Mouse (Mus musculus): ENCODE data around the gene Umad1. TPM values are rescaled to one million over a fixed set of nuclear protein-coding genes. Genes with fewer than 3 reads are reported as not detected.

Umad1 gene
- 24.8 and 30.3 TPM in 2 replicates for polyA plus RNA-seq (2016; fragmentation: Nextera tagmentation; extraction: Ambion mirVana)

GRCm38 (mm10) chr6:8259004-8259666 lies at the start of gene Umad1, which contains the start of the genes Rpa3 and Gm45062:
Gene Umad1 (plus strand): TSS chr6:8259288.
Gene Rpa3 (minus strand): TSS chr6:8259173.
Gene Gm45062 (plus strand): TSS chr6:8259450.
- no peaks in the 10 kb centered on the region for H3K9me3 ChIP-seq
- peak within 1 kb of the TSS; percentile 80 for H3K4me3 ChIP-seq
- DNase-seq (ENCODE audit: low spot score) = peak; percentile 99
- peaks cover 10% of the 10 kb centered on the region; the same call in 1 of the 2 replicates for H3K36me3 ChIP-seq
- H3K27me3 ChIP-seq (ENCODE audit: insufficient read depth, poor library complexity, severe bottlenecking) = no peaks in the 10 kb centered on the region
- under 1% methylated on average over 64 of the region's 64 CpGs for WGBS
- H3K27ac ChIP-seq = peak within 1 kb of the TSS; percentile 91
- H3K4me1 ChIP-seq = peaks cover 4% of the 10 kb centered on the region; the same call in 1 of the 2 replicates

GRCm38 (mm10) chr6:8209866-8210186 lies 49.3 kb upstream of the Umad1 start:
- WGBS = 14% methylated on average over 10 of the region's 10 CpGs
- no peaks in the 10 kb centered on the region for H3K9me3 ChIP-seq
- H3K27me3 ChIP-seq (ENCODE audit: insufficient read depth, poor library complexity, severe bottlenecking) = no peaks in the 10 kb centered on the region
- H3K27ac ChIP-seq = peak overlapping the region; percentile 99
- H3K36me3 ChIP-seq = peaks cover 6% of the 10 kb centered on the region
- no peak for DNase-seq (ENCODE audit: low spot score)
- peaks cover 8% of the 10 kb centered on the region; the same call in 1 of the 2 replicates for H3K4me1 ChIP-seq
- H3K4me3 ChIP-seq = peak overlapping the region; percentile 89

- no peak overlapping the region for H3K27ac ChIP-seq
- peaks cover 8% of the 10 kb centered on the region; the same call in 1 of the 2 replicates for H3K4me1 ChIP-seq
- no peak for DNase-seq (ENCODE audit: low spot score)
- H3K9me3 ChIP-seq = no peaks in the 10 kb centered on the region
- WGBS = 94% methylated on average over 3 of the region's 3 CpGs
- H3K36me3 ChIP-seq = peaks cover 14% of the 10 kb centered on the region
- H3K27me3 ChIP-seq (ENCODE audit: insufficient read depth, poor library complexity, severe bottlenecking) = no peaks in the 10 kb centered on the region
- H3K4me3 ChIP-seq = peak overlapping the region; percentile 89
Observed at GRCm38 (mm10) chr6:8210661-8211060, 48.4 kb upstream of the Umad1 start.

- Histone ChIP-seq H3K27me3 (ENCODE audit: insufficient read depth, poor library complexity, severe bottlenecking) (no peaks in the 10 kb centered on the region), H3K4me1 (no peaks in the 10 kb centered on the region), H3K4me3 (no peak overlapping the region), H3K27ac (no peak overlapping the region), H3K9me3 (no peaks in the 10 kb centered on the region), H3K36me3 (peaks cover 45% of the 10 kb centered on the region)
- WGBS = 83% methylated on average over 3 of the region's 3 CpGs
- no peak for DNase-seq (ENCODE audit: low spot score)
Observed at GRCm38 (mm10) chr6:8227035-8227434, 32.1 kb upstream of the Umad1 start.

- Histone ChIP-seq H3K27ac (no peak overlapping the region), H3K27me3 (ENCODE audit: insufficient read depth, poor library complexity, severe bottlenecking) (no peaks in the 10 kb centered on the region), H3K4me1 (no peaks in the 10 kb centered on the region), H3K4me3 (no peak overlapping the region), H3K36me3 (peaks cover 54% of the 10 kb centered on the region), H3K9me3 (no peaks in the 10 kb centered on the region)
- WGBS = 92% methylated on average over 3 of the region's 3 CpGs
- DNase-seq (ENCODE audit: low spot score) = no peak
Observed at GRCm38 (mm10) chr6:8228596-8228995, 30.5 kb upstream of the Umad1 start.

GRCm38 (mm10) chr6:8258316-8258715 lies 772 bp upstream of the Umad1 start:
- 11% methylated on average over 6 of the region's 6 CpGs for WGBS

GRCm38 (mm10) chr6:8259667-8260044 lies 568 bp downstream of the Umad1 start:
- no peaks in the 10 kb centered on the region for H3K9me3 ChIP-seq
- 1% methylated on average over 8 of the region's 8 CpGs for WGBS
- peak overlapping the region; percentile 80 for H3K4me3 ChIP-seq
- H3K4me1 ChIP-seq = peaks cover 4% of the 10 kb centered on the region; the same call in 1 of the 2 replicates
- no peaks in the 10 kb centered on the region for H3K27me3 ChIP-seq (ENCODE audit: insufficient read depth, poor library complexity, severe bottlenecking)
- DNase-seq (ENCODE audit: low spot score) = peak; percentile 80
- H3K36me3 ChIP-seq = peaks cover 6% of the 10 kb centered on the region; the same call in 1 of the 2 replicates
- peak overlapping the region; percentile 91 for H3K27ac ChIP-seq

More at GRCm38 (mm10) chr6:8258316-8258715, 772 bp upstream of the Umad1 start:
- Histone ChIP-seq H3K27me3 (ENCODE audit: insufficient read depth, poor library complexity, severe bottlenecking) (no peaks in the 10 kb centered on the region), H3K4me1 (peaks cover 4% of the 10 kb centered on the region; the same call in 1 of the 2 replicates), H3K36me3 (peaks cover 17% of the 10 kb centered on the region; the same call in 1 of the 2 replicates), H3K9me3 (no peaks in the 10 kb centered on the region), H3K4me3 (peak overlapping the region; percentile 80), H3K27ac (peak overlapping the region; percentile 91)
- DNase-seq (ENCODE audit: low spot score) = no peak

GRCm38 (mm10) chr6:8271047-8271446 lies 12.0 kb downstream of the Umad1 start:
- H3K36me3 ChIP-seq = 0 out of 2 replicates have a peak, but pooled peaks cover 4% of the 10 kb centered on the region
- H3K27ac ChIP-seq = no peak overlapping the region
- 0 out of 2 replicates have a peak, but pooled peaks cover 3% of the 10 kb centered on the region for H3K4me1 ChIP-seq
- no peak for DNase-seq (ENCODE audit: low spot score)
- WGBS = 88% methylated on average over 3 of the region's 3 CpGs
- no peaks in the 10 kb centered on the region for H3K27me3 ChIP-seq (ENCODE audit: insufficient read depth, poor library complexity, severe bottlenecking)
- H3K4me3 ChIP-seq = no peak overlapping the region
- no peaks in the 10 kb centered on the region for H3K9me3 ChIP-seq

- 27% methylated on average over 6 of the region's 6 CpGs for WGBS
- Histone ChIP-seq H3K4me3 (no peak overlapping the region), H3K27me3 (ENCODE audit: insufficient read depth, poor library complexity, severe bottlenecking) (no peaks in the 10 kb centered on the region), H3K9me3 (no peaks in the 10 kb centered on the region), H3K27ac (no peak overlapping the region), H3K4me1 (peaks cover 9% of the 10 kb centered on the region; the same call in 1 of the 2 replicates), H3K36me3 (peaks cover 8% of the 10 kb centered on the region; the same call in 1 of the 2 replicates)
- DNase-seq (ENCODE audit: low spot score) = no peak
Observed at GRCm38 (mm10) chr6:8274387-8275054, 15.4 kb downstream of the Umad1 start.

GRCm38 (mm10) chr6:8275098-8275497 lies 16.0 kb downstream of the Umad1 start:
- Histone ChIP-seq H3K9me3 (no peaks in the 10 kb centered on the region), H3K4me1 (peaks cover 9% of the 10 kb centered on the region; the same call in 1 of the 2 replicates), H3K4me3 (no peak overlapping the region), H3K27ac (no peak overlapping the region), H3K27me3 (ENCODE audit: insufficient read depth, poor library complexity, severe bottlenecking) (no peaks in the 10 kb centered on the region), H3K36me3 (peaks cover 8% of the 10 kb centered on the region; the same call in 1 of the 2 replicates)
- WGBS = 3% methylated on average over 1 of the region's 1 CpGs
- no peak for DNase-seq (ENCODE audit: low spot score)

GRCm38 (mm10) chr6:8276431-8276830 lies 17.3 kb downstream of the Umad1 start:
- no peaks in the 10 kb centered on the region for H3K9me3 ChIP-seq
- peaks cover 9% of the 10 kb centered on the region; the same call in 1 of the 2 replicates for H3K4me1 ChIP-seq
- no peak for DNase-seq (ENCODE audit: low spot score)
- H3K27ac ChIP-seq = no peak overlapping the region
- no peaks in the 10 kb centered on the region for H3K27me3 ChIP-seq (ENCODE audit: insufficient read depth, poor library complexity, severe bottlenecking)
- 17% methylated on average over 4 of the region's 4 CpGs for WGBS
- peaks cover 5% of the 10 kb centered on the region; the same call in 1 of the 2 replicates for H3K36me3 ChIP-seq
- no peak overlapping the region for H3K4me3 ChIP-seq

- 78% methylated on average over 5 of the region's 5 CpGs for WGBS
- H3K4me1 ChIP-seq = peaks cover 6% of the 10 kb centered on the region; the same call in 1 of the 2 replicates
Observed at GRCm38 (mm10) chr6:8278426-8279002, 19.4 kb downstream of the Umad1 start.

More at GRCm38 (mm10) chr6:8278426-8279002, 19.4 kb downstream of the Umad1 start:
- Histone ChIP-seq H3K36me3 (peaks cover 5% of the 10 kb centered on the region; the same call in 1 of the 2 replicates), H3K27me3 (ENCODE audit: insufficient read depth, poor library complexity, severe bottlenecking) (no peaks in the 10 kb centered on the region), H3K9me3 (no peaks in the 10 kb centered on the region), H3K27ac (no peak overlapping the region), H3K4me3 (no peak overlapping the region)
- no peak for DNase-seq (ENCODE audit: low spot score)
